Mouse (Mus musculus): ENCODE measurements around the gene Ankib1. TPM values are rescaled to one million over a fixed set of nuclear protein-coding genes. Genes with fewer than 3 reads are reported as not detected.
"Not testable (repeated sequence)": the region's sequence is repeated elsewhere in the genome, so short reads cannot be mapped to it uniquely, and the experiment has no call there.

Gene Ankib1
- polyA plus RNA-seq, 1 experiment from 2014 or later, result 3.4 TPM

- Histone ChIP-seq H3K4me2 (no peak overlapping the region), H3K9ac (no peak overlapping the region), H3K36me3 (replicated peaks) (no peaks in the 10 kb centered on the region), H3K27me3 (no peaks in the 10 kb centered on the region), H3K27ac (replicated peaks) (no peak overlapping the region), H3K9me3 (replicated peaks) (no peaks in the 10 kb centered on the region), H3K4me1 (replicated peaks) (no peaks in the 10 kb centered on the region), H3K4me3 (replicated peaks) (no peak overlapping the region)
- ATAC-seq (ENCODE audit: insufficient read depth), result no peak
These were observed 11.7 kb downstream of the Ankib1 start for GRCm38 (mm10) chr5:3791048-3791447.

- no peaks in the 10 kb centered on the region for H3K36me3 ChIP-seq (replicated peaks)
- H3K4me2 ChIP-seq, result no peak overlapping the region
- 82% methylated on average over 4 of the region's 4 CpGs for WGBS (ENCODE audit: insufficient replicate concordance)
- H3K27ac ChIP-seq (replicated peaks), result no peak overlapping the region
- H3K4me3 ChIP-seq (replicated peaks), result no peak overlapping the region
- H3K9me3 ChIP-seq (replicated peaks), result no peaks in the 10 kb centered on the region
- no peaks in the 10 kb centered on the region for H3K27me3 ChIP-seq
- H3K9ac ChIP-seq, result no peak overlapping the region
- peaks cover 3% of the 10 kb centered on the region for H3K4me1 ChIP-seq (replicated peaks)
- no peak for ATAC-seq (ENCODE audit: insufficient read depth)
These were observed 15.2 kb downstream of the Ankib1 start for GRCm38 (mm10) chr5:3787548-3787947.

- Histone ChIP-seq H3K27ac (replicated peaks) (no peak overlapping the region), H3K4me2 (no peak overlapping the region), H3K36me3 (replicated peaks) (no peaks in the 10 kb centered on the region), H3K4me3 (replicated peaks) (no peak overlapping the region), H3K4me1 (replicated peaks) (peaks cover 3% of the 10 kb centered on the region), H3K9me3 (replicated peaks) (no peaks in the 10 kb centered on the region), H3K27me3 (no peaks in the 10 kb centered on the region), H3K9ac (no peak overlapping the region)
- 72% methylated on average over 1 of the region's 1 CpGs for WGBS (ENCODE audit: insufficient replicate concordance)
- no peak for ATAC-seq (ENCODE audit: insufficient read depth)
These were observed 17.8 kb downstream of the Ankib1 start for GRCm38 (mm10) chr5:3784751-3785496.

DNA sequence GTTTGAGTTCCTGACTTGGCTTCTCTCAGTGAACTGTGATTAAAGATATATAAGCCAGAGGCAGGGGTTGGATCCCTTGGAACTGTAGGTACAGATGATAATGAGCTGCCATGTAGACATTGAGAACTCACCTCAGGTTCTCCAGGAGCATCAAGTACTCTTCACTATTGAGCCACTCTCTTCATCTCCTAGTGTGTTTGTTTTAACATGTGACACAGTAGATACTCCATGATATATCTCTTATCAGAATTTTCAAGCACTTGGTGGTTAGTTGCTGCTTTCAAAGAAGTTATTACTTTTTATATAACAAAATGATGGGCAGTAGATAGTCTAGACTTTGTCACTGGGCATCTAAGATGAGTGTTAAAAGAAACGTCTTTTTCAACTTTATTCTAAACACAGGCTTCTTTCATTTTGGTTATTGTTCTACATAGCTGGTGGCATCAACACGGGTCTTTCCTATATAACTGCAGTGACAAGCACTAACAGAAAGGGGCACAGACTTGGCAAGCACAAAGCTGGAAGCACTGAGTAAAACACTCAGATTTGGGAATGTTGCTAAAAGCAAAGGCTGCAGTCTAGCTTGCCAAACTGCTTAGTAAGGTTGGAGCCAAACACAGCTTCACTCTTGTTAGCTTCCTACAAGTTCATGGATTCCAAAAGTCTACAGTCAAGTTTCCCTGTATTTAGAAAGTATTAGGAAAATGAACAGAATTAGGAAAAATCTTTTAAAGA lies 18.6 kb downstream of the Ankib1 start:
- Histone ChIP-seq H3K27ac (replicated peaks) (no peak overlapping the region), H3K9me3 (replicated peaks) (no peaks in the 10 kb centered on the region), H3K4me1 (replicated peaks) (peaks cover 3% of the 10 kb centered on the region), H3K9ac (no peak overlapping the region), H3K27me3 (no peaks in the 10 kb centered on the region), H3K4me2 (no peak overlapping the region), H3K36me3 (replicated peaks) (no peaks in the 10 kb centered on the region), H3K4me3 (replicated peaks) (no peak overlapping the region)
- ATAC-seq (ENCODE audit: insufficient read depth), result no peak
- WGBS (ENCODE audit: insufficient replicate concordance), result 60% methylated on average over 2 of the region's 2 CpGs

- ATAC-seq (ENCODE audit: insufficient read depth), result no peak
- no peaks in the 10 kb centered on the region for H3K9me3 ChIP-seq (replicated peaks)
- H3K4me2 ChIP-seq, result no peak overlapping the region
- no peak overlapping the region for H3K9ac ChIP-seq
- H3K4me1 ChIP-seq (replicated peaks), result peaks cover 3% of the 10 kb centered on the region
- no peaks in the 10 kb centered on the region for H3K27me3 ChIP-seq
- H3K36me3 ChIP-seq (replicated peaks), result no peaks in the 10 kb centered on the region
- H3K4me3 ChIP-seq (replicated peaks), result no peak overlapping the region
- H3K27ac ChIP-seq (replicated peaks), result no peak overlapping the region
These were observed 20.1 kb downstream of the Ankib1 start for GRCm38 (mm10) chr5:3782670-3783069.

DNA sequence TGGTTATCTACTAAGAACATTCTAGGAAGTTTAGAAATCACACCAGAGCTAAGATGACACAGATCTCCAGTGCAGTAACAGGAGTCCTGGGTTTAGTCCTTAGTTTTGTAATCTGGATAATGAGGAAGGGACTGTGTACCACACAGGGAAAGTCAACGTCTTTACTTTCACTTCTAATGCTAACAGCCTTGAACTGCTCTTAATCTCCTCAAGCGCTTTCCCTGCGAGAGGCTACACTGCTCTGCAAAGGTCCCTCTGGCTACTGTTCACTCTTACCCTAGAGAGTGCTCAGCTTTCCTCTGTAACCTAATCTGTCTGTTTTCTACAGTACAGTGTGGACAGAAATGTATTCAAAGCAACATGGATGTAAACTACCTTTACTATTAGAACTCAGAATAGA lies 30.7 kb downstream of the Ankib1 start:
- no peak for ATAC-seq (ENCODE audit: insufficient read depth)
- 0 out of 2 replicates have a peak, but pooled peaks cover 5% of the 10 kb centered on the region for H3K36me3 ChIP-seq (replicated peaks)
- H3K4me1 ChIP-seq (replicated peaks), result no peaks in the 10 kb centered on the region
- no peak overlapping the region for H3K9ac ChIP-seq
- WGBS (ENCODE audit: insufficient replicate concordance), result 54% methylated on average over 3 of the region's 3 CpGs
- no peak overlapping the region for H3K4me3 ChIP-seq (replicated peaks)
- no peaks in the 10 kb centered on the region for H3K9me3 ChIP-seq (replicated peaks)
- H3K27me3 ChIP-seq, result no peaks in the 10 kb centered on the region
- no peak overlapping the region for H3K4me2 ChIP-seq
- no peak overlapping the region for H3K27ac ChIP-seq (replicated peaks)

- ATAC-seq (ENCODE audit: insufficient read depth), result no peak
- Histone ChIP-seq H3K27me3 (no peaks in the 10 kb centered on the region), H3K9ac (no peak overlapping the region), H3K36me3 (replicated peaks) (0 out of 2 replicates have a peak, but pooled peaks cover 9% of the 10 kb centered on the region), H3K27ac (replicated peaks) (no peak overlapping the region), H3K9me3 (replicated peaks) (no peaks in the 10 kb centered on the region), H3K4me2 (no peak overlapping the region), H3K4me3 (replicated peaks) (no peak overlapping the region), H3K4me1 (replicated peaks) (no peaks in the 10 kb centered on the region)
- WGBS (ENCODE audit: insufficient replicate concordance), result 85% methylated on average over 3 of the region's 3 CpGs
These were observed 31.2 kb downstream of the Ankib1 start for GRCm38 (mm10) chr5:3771512-3771911.

DNA sequence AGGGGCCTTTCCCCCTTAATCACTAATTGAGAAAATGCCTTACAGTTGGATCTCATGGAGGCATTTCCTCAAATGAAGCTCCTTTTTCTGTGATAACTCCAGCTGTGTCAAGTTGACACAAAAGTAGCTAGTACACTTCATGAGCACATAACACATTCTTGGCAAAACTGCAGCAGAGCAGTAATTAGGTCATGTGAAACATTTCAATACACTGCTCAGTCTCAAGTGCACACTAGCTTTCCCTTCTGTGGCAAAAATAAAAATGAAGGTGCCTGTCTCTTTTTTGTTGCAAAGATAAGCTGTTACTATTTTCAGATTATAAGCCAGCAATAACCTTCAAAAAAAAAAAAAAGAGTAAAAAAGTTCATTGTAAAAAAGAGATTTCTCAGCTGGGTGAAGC lies 52.2 kb downstream of the Ankib1 start:
- ATAC-seq (ENCODE audit: insufficient read depth); H3K4me2 ChIP-seq; H3K36me3 ChIP-seq (replicated peaks); H3K27ac ChIP-seq (replicated peaks); H3K4me1 ChIP-seq (replicated peaks); H3K4me3 ChIP-seq (replicated peaks); H3K9ac ChIP-seq; H3K27me3 ChIP-seq; H3K9me3 ChIP-seq (replicated peaks): not testable (repeated sequence)

DNA sequence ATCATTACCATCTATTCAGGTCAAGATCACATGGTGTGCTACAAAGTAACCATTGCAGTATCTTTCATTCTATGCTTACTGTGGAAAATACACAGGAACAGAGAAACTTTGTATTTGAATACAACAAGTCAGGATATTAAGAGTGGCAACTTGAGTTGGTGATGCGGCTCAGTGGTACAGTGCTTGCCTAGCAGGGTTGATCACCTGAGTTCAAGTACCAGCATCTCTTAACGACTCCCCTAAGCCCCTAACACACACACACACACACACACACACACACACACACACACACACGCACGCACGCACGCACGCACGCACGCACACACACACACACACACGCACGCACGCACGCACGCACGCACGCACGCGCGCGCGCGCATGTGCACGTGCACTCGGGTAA lies 69.9 kb downstream of the Ankib1 start:
- not testable (repeated sequence) for ATAC-seq (ENCODE audit: insufficient read depth); H3K9ac ChIP-seq; H3K9me3 ChIP-seq (replicated peaks); H3K27ac ChIP-seq (replicated peaks); H3K4me3 ChIP-seq (replicated peaks); H3K4me2 ChIP-seq; H3K36me3 ChIP-seq (replicated peaks); H3K4me1 ChIP-seq (replicated peaks); H3K27me3 ChIP-seq
- 75% methylated on average over 24 of the region's 24 CpGs for WGBS (ENCODE audit: insufficient replicate concordance)

- Histone ChIP-seq H3K27me3 (no peaks in the 10 kb centered on the region), H3K4me2 (no peak overlapping the region), H3K9me3 (replicated peaks) (no peaks in the 10 kb centered on the region), H3K4me3 (replicated peaks) (no peak overlapping the region), H3K9ac (no peak overlapping the region), H3K36me3 (replicated peaks) (peaks cover 11% of the 10 kb centered on the region; the same call in 1 of the 2 replicates), H3K27ac (replicated peaks) (no peak overlapping the region), H3K4me1 (replicated peaks) (no peaks in the 10 kb centered on the region)
- ATAC-seq (ENCODE audit: insufficient read depth), result no peak
- 73% methylated on average over 5 of the region's 5 CpGs for WGBS (ENCODE audit: insufficient replicate concordance)
These were observed 73.9 kb downstream of the Ankib1 start for GRCm38 (mm10) chr5:3728820-3729219.

GRCm38 (mm10) chr5:3725491-3725890 lies 77.2 kb downstream of the Ankib1 start:
- Histone ChIP-seq H3K36me3 (replicated peaks) (peaks cover 12% of the 10 kb centered on the region), H3K4me2 (no peak overlapping the region), H3K9me3 (replicated peaks) (no peaks in the 10 kb centered on the region), H3K9ac (no peak overlapping the region), H3K4me1 (replicated peaks) (peaks cover 9% of the 10 kb centered on the region; the same call in 1 of the 2 replicates), H3K4me3 (replicated peaks) (no peak overlapping the region), H3K27me3 (no peaks in the 10 kb centered on the region), H3K27ac (replicated peaks) (no peak overlapping the region)
- ATAC-seq (ENCODE audit: insufficient read depth), result no peak
- WGBS (ENCODE audit: insufficient replicate concordance), result 77% methylated on average over 1 of the region's 1 CpGs

Measured in liver, embryonic 15.5 days (tissue).